Mouse (Mus musculus) inflammation-experienced regulatory T-cells, adult 16 weeks (primary cell): ENCODE data around the gene 4930548H24Rik. TPM values are rescaled to one million over a fixed set of nuclear protein-coding genes. Genes with fewer than 3 reads are reported as not detected.

Source experiments
- polyA plus RNA-seq: library from polyadenylated mRNA; unstranded; fragments of 100-300 nt; shearing (Covaris generic); gene quantifications from one replicate; pipeline ENCODE4 v1.2.1, GENCODE M21; 2017

Gene 4930548H24Rik
- 0.17 TPM for polyA plus RNA-seq

GRCm38 (mm10) chr5:31485440-31485839 lies at the start of gene 4930548H24Rik:
Gene 4930548H24Rik, plus strand, starts transcription at chr5:31485740.

GRCm38 (mm10) chr5:31451878-31452561 lies 33.5 kb upstream of the 4930548H24Rik start, which contains the start of gene Zfp512:
Gene Zfp512, plus strand, starts transcription at chr5:31452431.

GRCm38 (mm10) chr5:31494513-31495297 lies 9.2 kb downstream of the 4930548H24Rik start, which contains the start of gene Gpn1:
Gene Gpn1, plus strand, starts transcription at chr5:31494741.

GRCm38 (mm10) chr5:31526354-31527116 lies 41.0 kb downstream of the 4930548H24Rik start, which contains the start of gene Slc4a1ap:
Gene Slc4a1ap, plus strand, starts transcription at chr5:31526995.

GRCm38 (mm10) chr5:31527707-31528106 lies 42.2 kb downstream of the 4930548H24Rik start, which contains the start of gene Supt7l:
Gene Supt7l, minus strand, starts transcription at chr5:31527807.

Other genes with a start within 250 kb of the 4930548H24Rik start
- gene Nrbp1, start 244.9 kb upstream of the 4930548H24Rik start, polyA plus RNA-seq, result 209 TPM
- not detected for gene Gm9970, start 244.5 kb upstream of the 4930548H24Rik start, polyA plus RNA-seq
- gene Krtcap3, start 234.0 kb upstream of the 4930548H24Rik start, polyA plus RNA-seq, result 45.4 TPM
- 10.7 TPM for gene Ift172, start 194.6 kb upstream of the 4930548H24Rik start, polyA plus RNA-seq
- not detected for gene Fndc4, start 189.7 kb upstream of the 4930548H24Rik start, polyA plus RNA-seq
- not detected for gene Gckr, start 188.3 kb upstream of the 4930548H24Rik start, polyA plus RNA-seq
- 63.9 TPM for gene Zfp512, start 33.3 kb upstream of the 4930548H24Rik start, polyA plus RNA-seq
- 47.4 TPM for gene Gpn1, start 9.0 kb downstream of the 4930548H24Rik start, polyA plus RNA-seq
- gene Slc4a1ap, start 41.3 kb downstream of the 4930548H24Rik start, polyA plus RNA-seq, result 57.0 TPM
- gene Supt7l, start 42.1 kb downstream of the 4930548H24Rik start, polyA plus RNA-seq, result 27.7 TPM
- 221 TPM for gene Mrpl33, start 111.2 kb downstream of the 4930548H24Rik start, polyA plus RNA-seq
- gene Rbks, start 211.9 kb downstream of the 4930548H24Rik start, polyA plus RNA-seq, result 20.0 TPM
- gene Babam2, start 211.9 kb downstream of the 4930548H24Rik start, polyA plus RNA-seq, result 60.7 TPM